Mouse (Mus musculus): ENCODE measurements around the gene Cyp11a1. TPM values are rescaled to one million over a fixed set of nuclear protein-coding genes. Genes with fewer than 3 reads are reported as not detected.

Gene Cyp11a1
- polyA plus RNA-seq, 1 experiment: 0.19 TPM

DNA sequence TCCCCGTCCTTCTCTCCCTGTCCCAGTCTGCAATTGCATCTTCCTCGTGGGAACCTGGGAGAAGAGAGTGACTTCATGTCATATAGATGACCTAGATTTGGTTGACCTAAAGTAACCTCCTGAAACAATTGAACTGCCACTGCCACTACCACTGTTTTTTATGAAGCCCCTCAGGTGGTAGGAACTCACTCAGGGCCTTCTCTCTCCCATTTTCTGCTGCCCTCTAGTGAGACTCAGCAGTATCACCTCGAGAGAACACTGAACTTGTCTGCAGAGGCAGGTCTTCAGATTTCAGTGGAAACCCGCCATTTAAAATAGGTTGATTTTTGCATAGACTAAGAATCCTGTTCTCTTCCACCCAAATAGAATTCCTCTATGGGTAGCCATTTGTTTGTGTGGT is 10.9 kb upstream of the Cyp11a1 start:
- Histone ChIP-seq H3K27ac (ENCODE audit: insufficient read depth, low read depth, low read length) (no peak overlapping the region), H3K27me3 (ENCODE audit: control insufficient read depth, insufficient read depth, low read length) (no peaks in the 10 kb centered on the region), H3K4me3 (ENCODE audit: low read depth, low read length) (no peak overlapping the region), H3K4me1 (ENCODE audit: control insufficient read depth, insufficient read depth, insufficient read length, low read length) (no peaks in the 10 kb centered on the region), H3K36me3 (ENCODE audit: control insufficient read depth, insufficient read depth, low read length) (no peaks in the 10 kb centered on the region)
- no peak for TF ChIP-seq POLR2A (IDR thresholded peaks at IDR 0.05; ENCODE audit: low read depth, low read length)
- 0 out of 2 replicates have a peak, but pooled peaks have one; percentile 16 for TF ChIP-seq CTCF (IDR thresholded peaks at IDR 0.05; ENCODE audit: extremely low read depth, insufficient read length, insufficient replicate concordance, low read depth, low read length)
- WGBS: 46% methylated on average over 4 of the region's 4 CpGs

DNA sequence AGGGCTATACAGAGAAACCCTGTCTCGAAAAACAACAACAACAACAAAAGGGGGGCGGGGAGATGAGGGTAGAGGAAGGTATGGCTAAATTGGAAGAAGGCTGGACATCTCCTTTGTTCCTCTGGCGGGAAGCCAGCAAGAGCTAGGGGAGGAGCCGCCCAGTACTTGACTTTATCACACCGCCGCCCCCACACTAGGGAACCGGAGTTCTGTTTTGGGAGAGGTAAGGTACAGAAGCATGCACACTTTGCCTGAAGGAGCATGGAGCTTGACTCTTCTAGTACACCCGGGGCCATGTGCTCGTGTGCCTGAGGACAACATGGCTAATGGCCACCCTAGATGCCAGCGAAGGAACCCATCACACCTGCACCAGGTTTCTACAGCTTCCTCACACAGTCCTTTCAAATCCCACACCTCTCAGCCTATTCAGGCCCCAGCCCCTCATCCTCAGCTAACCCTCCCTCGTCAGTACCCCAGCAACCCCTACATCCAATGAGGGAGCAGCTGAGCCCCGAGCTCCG is 8.6 kb upstream of the Cyp11a1 start:
- Histone ChIP-seq H3K36me3 (ENCODE audit: control insufficient read depth, insufficient read depth, low read length) (no peaks in the 10 kb centered on the region), H3K27ac (ENCODE audit: insufficient read depth, low read depth, low read length) (no peak overlapping the region), H3K27me3 (ENCODE audit: control insufficient read depth, insufficient read depth, low read length) (no peaks in the 10 kb centered on the region), H3K4me1 (ENCODE audit: control insufficient read depth, insufficient read depth, insufficient read length, low read length) (no peaks in the 10 kb centered on the region), H3K4me3 (ENCODE audit: low read depth, low read length) (peak overlapping the region; percentile 54)
- WGBS: 23% methylated on average over 13 of the region's 13 CpGs
- TF ChIP-seq POLR2A (IDR thresholded peaks at IDR 0.05; ENCODE audit: low read depth, low read length) (no peak), CTCF (IDR thresholded peaks at IDR 0.05; ENCODE audit: extremely low read depth, insufficient read length, insufficient replicate concordance, low read depth, low read length) (no peak)

DNA sequence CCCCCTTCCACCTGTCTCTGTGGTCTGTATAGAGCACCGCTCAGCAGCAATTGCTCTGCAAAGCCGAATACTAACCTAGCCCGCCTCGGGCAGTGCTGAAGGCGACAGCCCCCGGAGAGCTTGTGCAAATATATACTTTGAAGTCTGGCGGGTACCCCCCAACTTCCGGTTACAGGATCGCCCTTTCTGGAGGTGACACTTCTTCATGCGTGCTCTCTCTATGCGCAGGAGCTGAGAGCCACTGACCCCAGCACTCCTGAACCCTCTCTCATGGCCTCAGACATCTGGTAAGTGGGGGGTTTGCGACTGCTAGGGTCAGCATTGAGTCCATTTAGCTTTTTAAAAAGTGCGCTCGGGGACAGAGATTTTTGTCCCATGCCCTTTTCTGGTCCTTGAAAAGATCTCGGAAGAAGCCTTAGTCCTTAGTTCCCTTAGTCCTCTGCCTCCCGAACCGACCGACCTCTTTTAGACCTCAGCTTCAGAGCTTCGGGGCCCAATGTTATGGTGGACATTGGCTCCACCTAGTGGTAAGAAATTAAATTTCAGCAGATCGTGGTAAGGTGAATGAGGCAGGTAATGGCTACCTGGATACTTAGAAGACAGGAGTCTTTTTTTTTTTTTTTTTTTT is 8.1 kb upstream of the Cyp11a1 start:
- WGBS: 1% methylated on average over 20 of the region's 20 CpGs
- H3K27me3 ChIP-seq (ENCODE audit: control insufficient read depth, insufficient read depth, low read length): no peaks in the 10 kb centered on the region
- H3K4me3 ChIP-seq (ENCODE audit: low read depth, low read length): peak overlapping the region; percentile 54

DNA sequence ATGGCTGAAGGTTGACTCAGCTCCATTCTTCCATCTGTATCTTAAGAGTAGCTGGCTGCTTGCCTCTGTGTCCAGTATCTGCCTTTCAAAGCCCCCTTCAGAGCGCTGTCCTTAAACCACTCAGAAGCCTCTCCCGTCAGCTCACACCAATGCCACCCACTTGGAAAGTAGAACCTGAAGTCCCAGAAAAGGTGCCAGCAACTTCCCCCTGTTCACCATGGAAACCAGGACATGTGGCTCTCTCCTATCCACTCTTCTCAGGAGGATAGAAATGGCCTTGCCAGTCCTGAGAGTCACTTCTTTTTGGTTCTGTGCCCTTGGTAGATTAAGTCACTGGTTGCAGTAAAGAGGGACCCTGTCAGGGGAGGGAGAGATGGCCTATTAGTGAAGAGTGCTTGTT is 7.5 kb upstream of the Cyp11a1 start:
- Histone ChIP-seq H3K27ac (ENCODE audit: insufficient read depth, low read depth, low read length) (no peak overlapping the region), H3K27me3 (ENCODE audit: control insufficient read depth, insufficient read depth, low read length) (no peaks in the 10 kb centered on the region), H3K4me1 (ENCODE audit: control insufficient read depth, insufficient read depth, insufficient read length, low read length) (no peaks in the 10 kb centered on the region), H3K36me3 (ENCODE audit: control insufficient read depth, insufficient read depth, low read length) (no peaks in the 10 kb centered on the region), H3K4me3 (ENCODE audit: low read depth, low read length) (no peak overlapping the region)
- TF ChIP-seq POLR2A (IDR thresholded peaks at IDR 0.05; ENCODE audit: low read depth, low read length) (no peak), CTCF (IDR thresholded peaks at IDR 0.05; ENCODE audit: extremely low read depth, insufficient read length, insufficient replicate concordance, low read depth, low read length) (no peak)
- WGBS: 80% methylated on average over 2 of the region's 2 CpGs

More for the DNA sequence above, 8.1 kb upstream of the Cyp11a1 start:
- no peaks in the 10 kb centered on the region for H3K36me3 ChIP-seq (ENCODE audit: control insufficient read depth, insufficient read depth, low read length)
- no peaks in the 10 kb centered on the region for H3K4me1 ChIP-seq (ENCODE audit: control insufficient read depth, insufficient read depth, insufficient read length, low read length)
- H3K27ac ChIP-seq (ENCODE audit: insufficient read depth, low read depth, low read length): no peak overlapping the region
- TF ChIP-seq POLR2A (IDR thresholded peaks at IDR 0.05; ENCODE audit: low read depth, low read length) (no peak), CTCF (IDR thresholded peaks at IDR 0.05; ENCODE audit: extremely low read depth, insufficient read length, insufficient replicate concordance, low read depth, low read length) (peak; percentile 65; the same call in 1 of the 2 replicates)

- H3K4me1 ChIP-seq (ENCODE audit: control insufficient read depth, insufficient read depth, insufficient read length, low read length): no peaks in the 10 kb centered on the region
- H3K27ac ChIP-seq (ENCODE audit: insufficient read depth, low read depth, low read length): no peak overlapping the region
- no peaks in the 10 kb centered on the region for H3K36me3 ChIP-seq (ENCODE audit: control insufficient read depth, insufficient read depth, low read length)
- no peaks in the 10 kb centered on the region for H3K27me3 ChIP-seq (ENCODE audit: control insufficient read depth, insufficient read depth, low read length)
- WGBS: 37% methylated on average over 2 of the region's 2 CpGs
- H3K4me3 ChIP-seq (ENCODE audit: low read depth, low read length): no peak overlapping the region
- no peak for TF ChIP-seq POLR2A (IDR thresholded peaks at IDR 0.05; ENCODE audit: low read depth, low read length)
- no peak for TF ChIP-seq CTCF (IDR thresholded peaks at IDR 0.05; ENCODE audit: extremely low read depth, insufficient read length, insufficient replicate concordance, low read depth, low read length)
These were observed 6.5 kb upstream of the Cyp11a1 start for GRCm38 (mm10) chr9:57999676-58000075.

- Histone ChIP-seq H3K27me3 (ENCODE audit: control insufficient read depth, insufficient read depth, low read length) (no peaks in the 10 kb centered on the region), H3K27ac (ENCODE audit: insufficient read depth, low read depth, low read length) (no peak overlapping the region), H3K36me3 (ENCODE audit: control insufficient read depth, insufficient read depth, low read length) (no peaks in the 10 kb centered on the region), H3K4me3 (ENCODE audit: low read depth, low read length) (no peak overlapping the region), H3K4me1 (ENCODE audit: control insufficient read depth, insufficient read depth, insufficient read length, low read length) (no peaks in the 10 kb centered on the region)
- TF ChIP-seq CTCF (IDR thresholded peaks at IDR 0.05; ENCODE audit: extremely low read depth, insufficient read length, insufficient replicate concordance, low read depth, low read length): no peak
- TF ChIP-seq POLR2A (IDR thresholded peaks at IDR 0.05; ENCODE audit: low read depth, low read length): no peak
- WGBS: 17% methylated on average over 2 of the region's 2 CpGs
These were observed 2.9 kb upstream of the Cyp11a1 start for GRCm38 (mm10) chr9:58003272-58003671.

- TF ChIP-seq POLR2A (IDR thresholded peaks at IDR 0.05; ENCODE audit: low read depth, low read length) (no peak), CTCF (IDR thresholded peaks at IDR 0.05; ENCODE audit: extremely low read depth, insufficient read length, insufficient replicate concordance, low read depth, low read length) (no peak)
- H3K27ac ChIP-seq (ENCODE audit: insufficient read depth, low read depth, low read length): no peak overlapping the region
- H3K36me3 ChIP-seq (ENCODE audit: control insufficient read depth, insufficient read depth, low read length): no peaks in the 10 kb centered on the region
- H3K27me3 ChIP-seq (ENCODE audit: control insufficient read depth, insufficient read depth, low read length): no peaks in the 10 kb centered on the region
- H3K4me3 ChIP-seq (ENCODE audit: low read depth, low read length): no peak overlapping the region
- 82% methylated on average over 12 of the region's 12 CpGs for WGBS
- no peaks in the 10 kb centered on the region for H3K4me1 ChIP-seq (ENCODE audit: control insufficient read depth, insufficient read depth, insufficient read length, low read length)
These were observed 2.3 kb downstream of the Cyp11a1 start for GRCm38 (mm10) chr9:58008336-58009014.
